Comparison of ENCODE assay signal across 8 mouse cellular contexts in genomic region chr10:58498516-58498915, GRCm38 (mm10). TPM values are rescaled to one million over a fixed set of nuclear protein-coding genes. Genes with fewer than 3 reads are reported as not detected.
DNase-seq lines count a peak whose midpoint lies in the region; ATAC-seq lines count a peak whose summit lies in the region.

No protein-coding gene starts in this region.

- peak overlapping the region; percentile 82 for H3K4me2 ChIP-seq in heart, embryonic 12.5 days
- H3K4me2 ChIP-seq in hindbrain, embryonic 13.5 days: peak overlapping the region; percentile 65
- H3K4me2 ChIP-seq in midbrain, embryonic 11.5 days: peak overlapping the region; percentile 48

- no peaks in the 10 kb centered on the region for H3K9me3 ChIP-seq in heart, embryonic 12.5 days (replicated peaks)
- no peaks in the 10 kb centered on the region for H3K9me3 ChIP-seq in hindbrain, embryonic 13.5 days
- no peaks in the 10 kb centered on the region for H3K9me3 ChIP-seq in midbrain, embryonic 11.5 days (ENCODE audit: control insufficient read depth, low read length)

- H3K27ac ChIP-seq in heart, embryonic 12.5 days (ENCODE audit: poor library complexity, severe bottlenecking): no peak overlapping the region
- H3K27ac ChIP-seq in hindbrain, embryonic 13.5 days: no peak overlapping the region
- no peak overlapping the region for H3K27ac ChIP-seq in midbrain, embryonic 11.5 days (ENCODE audit: low read depth, low read length)

- peak; percentile 1; the same call in 1 of the 2 replicates for ATAC-seq in heart, embryonic 12.5 days (ENCODE audit: insufficient number of reproducible peaks, low FRiP score)
- no peak for ATAC-seq in hindbrain, embryonic 13.5 days (ENCODE audit: low FRiP score)
- ATAC-seq in midbrain, embryonic 11.5 days (ENCODE audit: low FRiP score): no peak

- peak overlapping the region; percentile 95 for H3K4me3 ChIP-seq in heart, embryonic 12.5 days
- H3K4me3 ChIP-seq in hindbrain, embryonic 13.5 days: peak overlapping the region; percentile 68
- peak overlapping the region; percentile 62 for H3K4me3 ChIP-seq in midbrain, embryonic 11.5 days (ENCODE audit: low read depth, low read length)

- H3K9ac ChIP-seq in heart, embryonic 12.5 days: peak overlapping the region; percentile 75; the same call in 1 of the 2 replicates
- peak overlapping the region; percentile 73 for H3K9ac ChIP-seq in hindbrain, embryonic 13.5 days
- peak overlapping the region; percentile 68; the same call in 1 of the 2 replicates for H3K9ac ChIP-seq in midbrain, embryonic 11.5 days (ENCODE audit: low read length)

- H3K27me3 ChIP-seq in heart, embryonic 12.5 days (replicated peaks): no peaks in the 10 kb centered on the region
- no peaks in the 10 kb centered on the region for H3K27me3 ChIP-seq in hindbrain, embryonic 13.5 days
- H3K27me3 ChIP-seq in midbrain, embryonic 11.5 days (ENCODE audit: control insufficient read depth, insufficient read depth, low read length): no peaks in the 10 kb centered on the region

- 57% methylated on average over 2 of the region's 2 CpGs for WGBS in heart, embryonic 12.5 days
- 66% methylated on average over 2 of the region's 2 CpGs for WGBS in hindbrain, embryonic 13.5 days
- 63% methylated on average over 2 of the region's 2 CpGs for WGBS in midbrain, embryonic 11.5 days

- peaks cover 10% of the 10 kb centered on the region for H3K4me1 ChIP-seq in heart, embryonic 12.5 days (replicated peaks)
- peaks cover 15% of the 10 kb centered on the region for H3K4me1 ChIP-seq in hindbrain, embryonic 13.5 days (replicated peaks)
- H3K4me1 ChIP-seq in midbrain, embryonic 11.5 days (ENCODE audit: control insufficient read depth, insufficient read depth, low read length): peaks cover 4% of the 10 kb centered on the region; the same call in 1 of the 2 replicates

- no peak for DNase-seq in heart, adult 18-20 months
- DNase-seq in NIH3T3 (ENCODE audit: low read depth): peak; percentile 9
- DNase-seq in midbrain, embryonic 11.5 days (ENCODE audit: low spot score, missing footprints): no peak
- no peak for DNase-seq in thymus, postnatal 10 days (ENCODE audit: low spot score in 2 of 2)
- no peak for DNase-seq in layer of hippocampus, postnatal 25 days (ENCODE audit: extremely low spot score in 1 of 2, low spot score in 1 of 2)
- no peak for DNase-seq in frontal cortex, postnatal 10 days (ENCODE audit: low spot score in 2 of 2)

- peaks cover 12% of the 10 kb centered on the region for H3K36me3 ChIP-seq in heart, embryonic 12.5 days
- H3K36me3 ChIP-seq in hindbrain, embryonic 13.5 days: peaks cover 12% of the 10 kb centered on the region
- H3K36me3 ChIP-seq in midbrain, embryonic 11.5 days (ENCODE audit: control insufficient read depth, insufficient read depth, low read length): peaks cover 3% of the 10 kb centered on the region; the same call in 1 of the 2 replicates

RNA-seq across cellular contexts. Expression of gene Ccdc138, which starts 0.8 kb away (rescaled TPM):
- 6.7 and 7.2 TPM in 2 replicates for polyA plus RNA-seq in heart, embryonic 12.5 days (2016; fragmentation: Nextera tagmentation; extraction: Ambion mirVana)
- 1 to 10 TPM in 1 of 2 experiments, under 1 TPM in 1; 0.37 to 1.0 TPM for total RNA-seq in heart, adult 18-20 months (2021)
- 10.4 and 11.1 TPM in 2 replicates for polyA plus RNA-seq in hindbrain, embryonic 13.5 days (2015; fragmentation: Nextera tagmentation; extraction: Ambion mirVana)
- polyA plus RNA-seq in midbrain, embryonic 11.5 days (2014; fragmentation: Nextera tagmentation; extraction: Ambion mirVana): 13.1 TPM in 2 replicates
- total RNA-seq in layer of hippocampus, postnatal 25 days (2021): 1 to 10 TPM; 3.9 to 5.2 TPM

RNA-seq across cellular contexts. Expression of gene Ranbp2, which starts 51.8 kb away (rescaled TPM):
- 25.6 and 25.8 TPM in 2 replicates for polyA plus RNA-seq in heart, embryonic 12.5 days (2016; fragmentation: Nextera tagmentation; extraction: Ambion mirVana)
- 10 to 100 TPM; 51.1 to 54.7 TPM for total RNA-seq in heart, adult 18-20 months (2021)
- 20.5 and 20.6 TPM in 2 replicates for polyA plus RNA-seq in hindbrain, embryonic 13.5 days (2015; fragmentation: Nextera tagmentation; extraction: Ambion mirVana)
- 29.1 and 33.8 TPM in 2 replicates for polyA plus RNA-seq in midbrain, embryonic 11.5 days (2014; fragmentation: Nextera tagmentation; extraction: Ambion mirVana)
- total RNA-seq in layer of hippocampus, postnatal 25 days (2021): 10 to 100 TPM; 70.2 to 77.3 TPM
